Mouse (Mus musculus) hindbrain, embryonic 16.5 days (tissue): Measurements from ENCODE around the gene Sik3. TPM values are rescaled to one million over a fixed set of nuclear protein-coding genes. Genes with fewer than 3 reads are reported as not detected.
"Not testable (repeated sequence)": the region's sequence is repeated elsewhere in the genome, so short reads cannot be mapped to it uniquely, and the experiment has no call there.

Source experiments
- ATAC-seq: fragments of 200-750 bp; cut with Nextera tagmentation; 2 replicates; pipeline ENCODE4 v1.8.0; 2017; ENCODE audit warnings: moderate TSS enrichment, moderate library complexity
- H3K27ac ChIP-seq: fragments of 300-500 bp; sonication (generic); 2 replicates; pipeline ENCODE4 v1.5.1; 2014; ENCODE audit warnings: low read depth, mild to moderate bottlenecking, control low read depth, low read length, moderate library complexity
- H3K27me3 ChIP-seq: fragments of 300-500 bp; sonication (generic); replicated peaks from 2 replicates; pipeline ENCODE4 v1.6.1; 2014; ENCODE audit warnings: low read length; ENCODE audit not compliant: control insufficient read depth, insufficient read depth
- H3K36me3 ChIP-seq: fragments of 300-500 bp; sonication (generic); 2 replicates; pipeline ENCODE4 v1.6.1; 2014; ENCODE audit warnings: mild to moderate bottlenecking, low read length, moderate library complexity, mixed read lengths; ENCODE audit not compliant: control insufficient read depth, insufficient read depth
- H3K4me1 ChIP-seq: fragments of 300-500 bp; sonication (generic); 2 replicates; pipeline ENCODE4 v1.6.1; 2014; ENCODE audit warnings: low read depth, low read length; ENCODE audit not compliant: control insufficient read depth, insufficient read depth
- H3K4me2 ChIP-seq: fragments of 300-500 bp; sonication (generic); 2 replicates; pipeline ENCODE4 v1.6.1; 2014; ENCODE audit warnings: mild to moderate bottlenecking, low read length, control low read depth, moderate library complexity
- H3K4me3 ChIP-seq: fragments of 300-500 bp; sonication (generic); 2 replicates; pipeline ENCODE4 v1.5.1; 2014; ENCODE audit warnings: mild to moderate bottlenecking, low read length, control low read depth, moderate library complexity
- H3K9ac ChIP-seq: fragments of 300-500 bp; sonication (generic); 2 replicates; pipeline ENCODE4 v1.6.1; 2014; ENCODE audit warnings: low read depth, mild to moderate bottlenecking, control low read depth, low read length, moderate library complexity
- H3K9me3 ChIP-seq: fragments of 300-500 bp; sonication (generic); 2 replicates; pipeline ENCODE4 v1.6.1; 2014; ENCODE audit warnings: mild to moderate bottlenecking, low read length, moderate library complexity; ENCODE audit not compliant: control insufficient read depth
- WGBS: fragments of 180-500 bp; shearing (Covaris S2); extraction: QIAGEN DNeasy Blood & Tissue Kit; methylation state at CpG from one replicate; pipeline ENCODE4 v1.1.7; 2014; 5-methylcytosine and 5-hydroxymethylcytosine counted together
- polyA plus RNA-seq: library from polyadenylated mRNA; unstranded; fragments of >200 nt; fragmentation: Nextera tagmentation; extraction: Ambion mirVana; gene quantifications from 2 replicates; pipeline ENCODE4 v1.2.1, GENCODE M21; 2015

Sik3 gene
- polyA plus RNA-seq, 1 experiment from 2014 or later, result 5.2 TPM

- ATAC-seq, result no peak
- H3K36me3 ChIP-seq, result 0 out of 2 replicates have a peak, but pooled peaks cover 6% of the 10 kb centered on the region
- H3K4me2 ChIP-seq, result no peak overlapping the region
- no peak overlapping the region for H3K27ac ChIP-seq
- no peaks in the 10 kb centered on the region for H3K9me3 ChIP-seq
- 85% methylated on average over 4 of the region's 4 CpGs for WGBS
- H3K4me3 ChIP-seq, result no peak overlapping the region
- no peak overlapping the region for H3K9ac ChIP-seq
- peaks cover 10% of the 10 kb centered on the region for H3K4me1 ChIP-seq
- H3K27me3 ChIP-seq, result no peaks in the 10 kb centered on the region
Observed at GRCm38 (mm10) chr9:46121486-46121885, 108.9 kb downstream of the Sik3 start.

DNA sequence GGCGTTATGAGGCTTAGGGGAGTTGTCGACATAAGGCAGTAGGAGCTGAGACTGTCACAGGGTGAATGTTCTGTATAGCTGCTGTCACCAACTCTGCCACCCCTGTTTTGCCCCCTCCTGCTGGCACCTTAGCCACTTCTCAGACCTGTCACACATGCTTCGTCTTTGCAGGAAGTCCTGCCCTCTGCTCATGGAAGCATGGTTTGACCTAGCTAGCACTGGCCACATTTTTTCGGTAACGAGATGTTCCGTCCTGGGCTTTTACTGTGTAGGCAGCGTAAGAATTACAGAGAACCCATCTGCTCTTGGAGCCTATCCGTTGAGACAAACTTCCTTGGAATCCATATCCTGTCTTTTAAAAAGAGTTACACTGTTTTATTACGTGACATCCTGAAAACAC lies 110.1 kb downstream of the Sik3 start:
- no peak for ATAC-seq

GRCm38 (mm10) chr9:46126295-46126694 lies 113.7 kb downstream of the Sik3 start:
- no peak overlapping the region for H3K9ac ChIP-seq
- H3K4me1 ChIP-seq, result peaks cover 3% of the 10 kb centered on the region
- 0 out of 2 replicates have a peak, but pooled peaks cover 6% of the 10 kb centered on the region for H3K36me3 ChIP-seq
- H3K4me2 ChIP-seq, result no peak overlapping the region
- ATAC-seq, result no peak
- no peaks in the 10 kb centered on the region for H3K27me3 ChIP-seq
- H3K9me3 ChIP-seq, result no peaks in the 10 kb centered on the region
- H3K27ac ChIP-seq, result no peak overlapping the region
- 74% methylated on average over 2 of the region's 2 CpGs for WGBS
- no peak overlapping the region for H3K4me3 ChIP-seq

More for the DNA sequence above, 110.1 kb downstream of the Sik3 start:
- H3K4me3 ChIP-seq, result no peak overlapping the region
- H3K27ac ChIP-seq, result no peak overlapping the region
- WGBS, result 85% methylated on average over 9 of the region's 9 CpGs
- peaks cover 13% of the 10 kb centered on the region for H3K4me1 ChIP-seq
- no peak overlapping the region for H3K9ac ChIP-seq
- no peaks in the 10 kb centered on the region for H3K9me3 ChIP-seq
- H3K4me2 ChIP-seq, result no peak overlapping the region
- no peaks in the 10 kb centered on the region for H3K27me3 ChIP-seq
- H3K36me3 ChIP-seq, result 0 out of 2 replicates have a peak, but pooled peaks cover 6% of the 10 kb centered on the region

DNA sequence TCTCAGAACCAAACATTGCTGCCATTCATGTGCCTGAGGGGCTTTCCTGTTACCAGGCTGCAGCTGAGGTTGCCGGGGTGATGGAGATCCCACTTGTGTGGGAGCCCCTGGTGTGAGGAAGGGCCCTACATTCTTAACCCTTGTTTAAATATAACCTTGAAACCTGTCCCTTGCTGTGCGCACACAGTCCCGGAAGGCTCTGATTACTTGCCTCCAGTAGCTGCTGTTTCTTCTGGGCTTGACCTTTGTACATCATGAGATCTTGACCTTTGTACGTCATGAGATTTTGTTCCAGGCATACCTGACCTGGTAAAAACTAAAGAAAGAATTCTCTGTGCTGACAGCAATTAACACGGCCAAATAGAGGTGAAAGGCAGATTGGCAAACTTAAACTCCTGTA lies 114.7 kb downstream of the Sik3 start:
- Histone ChIP-seq H3K9ac (no peak overlapping the region), H3K27me3 (no peaks in the 10 kb centered on the region), H3K27ac (no peak overlapping the region), H3K4me3 (no peak overlapping the region), H3K9me3 (no peaks in the 10 kb centered on the region), H3K4me1 (peaks cover 3% of the 10 kb centered on the region), H3K36me3 (0 out of 2 replicates have a peak, but pooled peaks cover 6% of the 10 kb centered on the region), H3K4me2 (no peak overlapping the region)
- 38% methylated on average over 5 of the region's 5 CpGs for WGBS
- no peak for ATAC-seq

DNA sequence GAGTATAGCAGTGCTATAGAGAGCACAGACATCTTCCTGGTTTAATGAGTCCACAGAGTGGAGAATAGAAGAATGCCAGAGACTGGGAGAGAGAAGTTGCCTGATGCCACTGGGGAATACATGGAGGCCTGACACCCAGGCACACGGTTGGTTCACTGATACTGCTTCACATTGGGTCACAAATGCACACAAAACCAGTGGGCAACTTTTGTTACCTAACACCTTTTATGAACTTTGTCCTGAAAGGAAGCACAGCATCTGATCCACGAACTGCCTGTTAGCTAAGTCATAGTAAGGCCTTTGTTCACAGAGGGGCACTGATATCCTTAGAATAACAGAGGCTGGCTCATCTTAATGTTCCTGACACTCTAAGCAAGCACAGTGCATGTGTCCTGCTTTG lies 116.6 kb downstream of the Sik3 start:
- H3K9ac ChIP-seq, result no peak overlapping the region
- ATAC-seq, result no peak
- no peaks in the 10 kb centered on the region for H3K9me3 ChIP-seq
- H3K4me3 ChIP-seq, result no peak overlapping the region
- 0 out of 2 replicates have a peak, but pooled peaks cover 2% of the 10 kb centered on the region for H3K36me3 ChIP-seq
- H3K4me2 ChIP-seq, result no peak overlapping the region
- WGBS, result 75% methylated on average over 2 of the region's 2 CpGs
- no peak overlapping the region for H3K27ac ChIP-seq
- H3K27me3 ChIP-seq, result no peaks in the 10 kb centered on the region
- H3K4me1 ChIP-seq, result peaks cover 3% of the 10 kb centered on the region

GRCm38 (mm10) chr9:46132821-46133220 lies 120.2 kb downstream of the Sik3 start:
- H3K36me3 ChIP-seq, H3K4me1 ChIP-seq, H3K9ac ChIP-seq, H3K4me3 ChIP-seq, ATAC-seq, H3K27ac ChIP-seq, H3K9me3 ChIP-seq, H3K4me2 ChIP-seq, H3K27me3 ChIP-seq: not testable (repeated sequence)

GRCm38 (mm10) chr9:46138831-46139230 lies 126.2 kb downstream of the Sik3 start:
- H3K4me3 ChIP-seq, result no peak overlapping the region
- H3K27me3 ChIP-seq, result no peaks in the 10 kb centered on the region
- no peak overlapping the region for H3K9ac ChIP-seq
- H3K36me3 ChIP-seq, result no peaks in the 10 kb centered on the region
- H3K9me3 ChIP-seq, result no peaks in the 10 kb centered on the region
- WGBS, result 52% methylated on average over 6 of the region's 6 CpGs
- ATAC-seq, result no peak
- H3K27ac ChIP-seq, result no peak overlapping the region
- peaks cover 5% of the 10 kb centered on the region; the same call in 1 of the 2 replicates for H3K4me1 ChIP-seq
- no peak overlapping the region for H3K4me2 ChIP-seq

GRCm38 (mm10) chr9:46140811-46141210 lies 128.2 kb downstream of the Sik3 start:
- Histone ChIP-seq H3K9me3 (no peaks in the 10 kb centered on the region), H3K4me1 (peaks cover 5% of the 10 kb centered on the region; the same call in 1 of the 2 replicates), H3K4me2 (no peak overlapping the region), H3K36me3 (no peaks in the 10 kb centered on the region), H3K27ac (no peak overlapping the region), H3K9ac (no peak overlapping the region), H3K27me3 (no peaks in the 10 kb centered on the region), H3K4me3 (no peak overlapping the region)
- 55% methylated on average over 1 of the region's 1 CpGs for WGBS
- ATAC-seq, result no peak

DNA sequence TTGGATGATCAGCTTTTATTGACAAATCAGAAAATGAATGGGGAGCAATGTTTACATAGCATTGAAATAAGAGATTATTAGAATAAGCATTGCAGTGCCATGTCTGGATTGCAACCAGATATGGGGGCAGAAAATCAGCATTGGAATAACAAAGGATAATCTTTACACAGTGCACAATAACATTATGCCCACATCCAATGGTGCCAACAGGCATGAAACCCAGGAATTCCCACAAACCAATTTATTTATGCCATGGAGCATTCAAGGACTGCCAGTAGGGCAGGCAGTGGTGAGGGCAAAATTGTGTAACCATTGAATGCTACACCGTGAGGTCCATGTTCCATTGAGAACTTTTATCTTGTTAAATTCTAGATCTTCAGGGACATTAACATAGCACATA lies 129.4 kb downstream of the Sik3 start:
- Histone ChIP-seq H3K4me1 (peaks cover 5% of the 10 kb centered on the region; the same call in 1 of the 2 replicates), H3K4me2 (no peak overlapping the region), H3K9ac (no peak overlapping the region), H3K27ac (no peak overlapping the region), H3K4me3 (no peak overlapping the region), H3K36me3 (no peaks in the 10 kb centered on the region), H3K27me3 (no peaks in the 10 kb centered on the region), H3K9me3 (no peaks in the 10 kb centered on the region)
- 68% methylated on average over 1 of the region's 1 CpGs for WGBS
- ATAC-seq, result no peak

- Histone ChIP-seq H3K9me3 (no peaks in the 10 kb centered on the region), H3K4me2 (no peak overlapping the region), H3K9ac (no peak overlapping the region), H3K27me3 (no peaks in the 10 kb centered on the region), H3K4me1 (peaks cover 5% of the 10 kb centered on the region; the same call in 1 of the 2 replicates), H3K36me3 (no peaks in the 10 kb centered on the region), H3K4me3 (no peak overlapping the region), H3K27ac (no peak overlapping the region)
- WGBS, result 96% methylated on average over 1 of the region's 1 CpGs
- ATAC-seq, result no peak
Observed at GRCm38 (mm10) chr9:46142492-46142891, 129.9 kb downstream of the Sik3 start.
